Mouse (Mus musculus): Measurements from ENCODE around the gene Vps45. TPM values are rescaled to one million over a fixed set of nuclear protein-coding genes. Genes with fewer than 3 reads are reported as not detected.

Gene Vps45
- polyA plus RNA-seq, 1 experiment, result 7.5 TPM

DNA sequence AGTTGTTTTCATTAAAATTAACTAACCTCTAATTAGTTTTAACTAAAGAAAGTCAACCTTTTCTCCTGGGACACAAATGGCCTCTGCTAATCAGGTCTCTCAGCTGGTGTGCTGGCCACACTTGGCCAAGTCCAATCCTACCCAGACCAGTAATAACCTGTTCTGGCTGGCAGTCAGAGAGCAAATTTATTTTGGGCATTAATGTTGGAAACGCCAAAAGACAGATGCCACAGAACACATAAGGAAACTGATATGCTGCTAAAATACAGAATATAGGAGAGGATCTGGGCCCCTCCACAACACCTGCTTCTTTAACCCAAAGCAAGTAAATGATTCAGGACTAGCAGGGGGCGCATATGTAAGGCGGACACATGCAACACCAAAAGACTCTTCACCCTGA is 28.9 kb downstream of the Vps45 start:
- WGBS, result 96% methylated on average over 3 of the region's 3 CpGs
- H3K27ac ChIP-seq (ENCODE audit: control insufficient read depth, insufficient read depth, low read length), result no peak overlapping the region
- TF ChIP-seq CTCF (IDR thresholded peaks at IDR 0.05; ENCODE audit: borderline replicate concordance, control insufficient read depth, extremely low read depth, insufficient read depth, low read length, poor library complexity) (no peak), POLR2A (IDR thresholded peaks at IDR 0.05; ENCODE audit: control insufficient read depth, extremely low read depth, insufficient read depth, low read length, poor library complexity) (no peak)
- no peaks in the 10 kb centered on the region for H3K36me3 ChIP-seq (ENCODE audit: control insufficient read depth, insufficient read depth, low read length)
- H3K27me3 ChIP-seq (ENCODE audit: control insufficient read depth, insufficient read depth, low read length), result no peaks in the 10 kb centered on the region
- no peak for DNase-seq
- H3K4me3 ChIP-seq (ENCODE audit: control insufficient read depth, insufficient read depth, low read length), result no peak overlapping the region
- peaks cover 14% of the 10 kb centered on the region for H3K4me1 ChIP-seq (replicated peaks; ENCODE audit: control insufficient read depth, insufficient read depth, low read length)

DNA sequence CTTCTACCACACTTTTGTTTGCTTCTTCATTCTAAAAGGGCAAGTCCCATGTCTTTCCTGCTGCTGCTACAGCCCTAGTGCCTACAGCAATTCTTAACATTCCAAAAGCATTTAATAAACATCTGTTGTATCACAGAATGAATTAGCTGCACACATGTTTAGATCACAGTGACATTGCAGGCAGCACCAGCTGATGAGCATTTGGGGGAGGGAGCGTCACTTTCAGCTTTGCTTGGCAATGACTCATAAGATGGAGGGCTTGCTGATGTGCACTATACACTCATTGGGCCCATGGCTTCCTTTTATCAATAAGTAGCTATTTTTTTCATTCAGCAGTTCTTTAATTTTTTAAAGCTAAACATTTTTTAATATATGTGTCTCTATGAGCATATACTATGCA is 30.4 kb downstream of the Vps45 start:
- DNase-seq, result no peak
- Histone ChIP-seq H3K27me3 (ENCODE audit: control insufficient read depth, insufficient read depth, low read length) (no peaks in the 10 kb centered on the region), H3K36me3 (ENCODE audit: control insufficient read depth, insufficient read depth, low read length) (no peaks in the 10 kb centered on the region), H3K27ac (ENCODE audit: control insufficient read depth, insufficient read depth, low read length) (no peak overlapping the region), H3K4me3 (ENCODE audit: control insufficient read depth, insufficient read depth, low read length) (no peak overlapping the region), H3K4me1 (replicated peaks; ENCODE audit: control insufficient read depth, insufficient read depth, low read length) (peaks cover 10% of the 10 kb centered on the region)
- TF ChIP-seq POLR2A (IDR thresholded peaks at IDR 0.05; ENCODE audit: control insufficient read depth, extremely low read depth, insufficient read depth, low read length, poor library complexity) (no peak), CTCF (IDR thresholded peaks at IDR 0.05; ENCODE audit: borderline replicate concordance, control insufficient read depth, extremely low read depth, insufficient read depth, low read length, poor library complexity) (no peak)
- WGBS, result 95% methylated on average over 1 of the region's 1 CpGs

DNA sequence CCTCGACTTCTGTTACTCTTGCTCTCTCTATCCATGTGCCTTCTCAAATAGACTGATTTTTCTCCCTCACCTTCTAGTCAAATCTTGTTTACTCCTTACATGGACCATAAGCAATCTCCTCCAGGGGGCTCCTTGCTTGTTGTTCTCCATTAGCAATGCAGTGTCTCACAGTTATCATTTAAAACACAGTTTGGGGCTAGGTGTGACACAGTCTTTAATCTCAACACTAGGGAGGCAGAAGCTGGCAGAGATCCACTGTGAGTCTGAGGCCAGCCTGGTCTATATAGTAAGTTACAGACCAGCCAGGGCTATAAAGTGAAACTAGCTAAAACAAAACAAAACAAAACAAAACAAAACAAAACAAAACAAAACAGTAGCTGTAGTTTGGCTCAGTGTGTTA is 31.1 kb downstream of the Vps45 start:
- DNase-seq, result no peak
- H3K27ac ChIP-seq (ENCODE audit: control insufficient read depth, insufficient read depth, low read length), result no peak overlapping the region
- WGBS, result 95% methylated on average over 1 of the region's 1 CpGs
- TF ChIP-seq POLR2A (IDR thresholded peaks at IDR 0.05; ENCODE audit: control insufficient read depth, extremely low read depth, insufficient read depth, low read length, poor library complexity), result no peak
- no peak for TF ChIP-seq CTCF (IDR thresholded peaks at IDR 0.05; ENCODE audit: borderline replicate concordance, control insufficient read depth, extremely low read depth, insufficient read depth, low read length, poor library complexity)
- no peaks in the 10 kb centered on the region for H3K36me3 ChIP-seq (ENCODE audit: control insufficient read depth, insufficient read depth, low read length)
- H3K27me3 ChIP-seq (ENCODE audit: control insufficient read depth, insufficient read depth, low read length), result no peaks in the 10 kb centered on the region
- no peak overlapping the region for H3K4me3 ChIP-seq (ENCODE audit: control insufficient read depth, insufficient read depth, low read length)
- peaks cover 8% of the 10 kb centered on the region for H3K4me1 ChIP-seq (replicated peaks; ENCODE audit: control insufficient read depth, insufficient read depth, low read length)

DNA sequence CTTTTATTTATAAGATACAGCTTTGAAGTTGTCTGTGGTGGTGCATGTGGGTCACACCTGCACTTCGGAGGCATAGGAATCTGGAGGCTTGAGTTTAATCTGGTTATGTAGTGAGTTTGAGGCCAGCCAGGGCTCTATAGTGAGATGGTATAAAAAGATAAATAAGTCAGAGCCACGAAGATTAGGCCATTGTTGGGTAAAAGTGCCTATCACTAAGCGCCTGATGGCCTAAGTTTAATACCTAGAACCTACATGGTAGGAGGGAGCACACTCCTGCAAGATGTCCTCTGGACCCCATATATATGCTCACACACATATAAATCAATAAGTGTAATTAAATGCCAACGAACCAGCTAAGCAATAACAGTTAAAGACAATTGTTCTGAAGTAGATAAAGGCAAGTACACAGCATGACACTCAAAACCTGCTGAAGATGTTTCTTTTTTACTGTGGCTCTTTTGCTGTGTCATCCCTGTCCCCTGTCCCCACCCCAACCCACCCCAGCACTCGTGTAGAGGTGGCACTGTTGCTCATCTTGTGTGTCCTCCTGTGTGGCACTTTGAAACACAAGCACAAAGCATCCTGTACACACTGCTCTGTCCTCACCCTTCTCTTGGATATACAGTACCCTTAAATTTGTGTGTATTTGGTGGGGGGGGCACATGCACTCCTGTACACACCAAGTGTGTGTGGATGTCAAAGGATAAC is 36.7 kb downstream of the Vps45 start:
- 47% methylated on average over 5 of the region's 5 CpGs for WGBS
- no peak for DNase-seq
- peaks cover 7% of the 10 kb centered on the region; the same call in 1 of the 2 replicates for H3K4me1 ChIP-seq (replicated peaks; ENCODE audit: control insufficient read depth, insufficient read depth, low read length)
- TF ChIP-seq POLR2A (IDR thresholded peaks at IDR 0.05; ENCODE audit: control insufficient read depth, extremely low read depth, insufficient read depth, low read length, poor library complexity) (no peak), CTCF (IDR thresholded peaks at IDR 0.05; ENCODE audit: borderline replicate concordance, control insufficient read depth, extremely low read depth, insufficient read depth, low read length, poor library complexity) (no peak)
- peak overlapping the region; percentile 24; the same call in 1 of the 2 replicates for H3K27ac ChIP-seq (ENCODE audit: control insufficient read depth, insufficient read depth, low read length)
- H3K4me3 ChIP-seq (ENCODE audit: control insufficient read depth, insufficient read depth, low read length), result no peak overlapping the region
- no peaks in the 10 kb centered on the region for H3K36me3 ChIP-seq (ENCODE audit: control insufficient read depth, insufficient read depth, low read length)
- H3K27me3 ChIP-seq (ENCODE audit: control insufficient read depth, insufficient read depth, low read length), result no peaks in the 10 kb centered on the region

DNA sequence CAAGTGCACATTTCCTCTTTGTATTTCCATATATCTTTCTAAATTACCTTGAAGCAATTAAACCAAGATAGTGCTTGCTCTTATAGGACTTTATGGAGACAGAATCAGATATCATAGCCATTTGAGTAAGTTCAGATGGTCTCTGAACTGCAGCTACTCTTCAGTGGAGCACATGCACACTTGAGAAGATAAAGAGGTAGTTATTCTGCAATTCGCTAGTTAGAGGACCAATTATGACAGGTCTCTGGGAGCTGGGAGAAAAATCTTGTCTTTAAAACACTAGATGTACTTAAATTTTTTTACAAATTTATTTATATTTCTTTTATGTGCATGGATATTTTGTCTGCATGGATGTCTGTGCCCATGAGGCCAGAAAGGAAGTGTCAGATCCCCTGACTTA is 37.5 kb downstream of the Vps45 start:
- Histone ChIP-seq H3K27me3 (ENCODE audit: control insufficient read depth, insufficient read depth, low read length) (no peaks in the 10 kb centered on the region), H3K4me3 (ENCODE audit: control insufficient read depth, insufficient read depth, low read length) (no peak overlapping the region), H3K4me1 (replicated peaks; ENCODE audit: control insufficient read depth, insufficient read depth, low read length) (peaks cover 7% of the 10 kb centered on the region; the same call in 1 of the 2 replicates), H3K36me3 (ENCODE audit: control insufficient read depth, insufficient read depth, low read length) (no peaks in the 10 kb centered on the region), H3K27ac (ENCODE audit: control insufficient read depth, insufficient read depth, low read length) (peak overlapping the region; percentile 69; the same call in 1 of the 2 replicates)
- no peak for DNase-seq
- 91% methylated on average over 1 of the region's 1 CpGs for WGBS
- TF ChIP-seq CTCF (IDR thresholded peaks at IDR 0.05; ENCODE audit: borderline replicate concordance, control insufficient read depth, extremely low read depth, insufficient read depth, low read length, poor library complexity), result no peak
- TF ChIP-seq POLR2A (IDR thresholded peaks at IDR 0.05; ENCODE audit: control insufficient read depth, extremely low read depth, insufficient read depth, low read length, poor library complexity), result no peak

DNA sequence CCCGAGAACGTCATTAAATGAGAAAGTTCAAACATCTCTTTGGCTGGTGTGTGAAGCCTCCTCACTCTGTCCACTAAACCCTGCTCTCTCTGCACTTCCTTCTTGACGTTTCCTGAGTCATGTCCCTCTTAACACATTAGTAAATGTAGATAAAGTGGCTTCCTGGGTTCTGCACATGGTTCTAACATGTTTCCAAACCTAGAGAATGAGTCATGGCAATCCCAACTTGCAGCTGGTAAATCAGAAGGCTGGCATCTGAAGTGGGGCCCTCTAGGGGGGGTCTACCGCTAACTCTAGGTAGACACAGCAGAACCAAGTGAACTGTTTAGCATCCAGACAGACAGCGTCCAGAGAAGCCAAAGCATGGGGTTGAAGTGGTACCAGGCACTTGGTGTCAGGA is 40.8 kb downstream of the Vps45 start:
- no peak overlapping the region for H3K4me3 ChIP-seq (ENCODE audit: control insufficient read depth, insufficient read depth, low read length)
- H3K36me3 ChIP-seq (ENCODE audit: control insufficient read depth, insufficient read depth, low read length), result no peaks in the 10 kb centered on the region
- WGBS, result 74% methylated on average over 5 of the region's 5 CpGs
- H3K4me1 ChIP-seq (replicated peaks; ENCODE audit: control insufficient read depth, insufficient read depth, low read length), result peaks cover 9% of the 10 kb centered on the region
- TF ChIP-seq CTCF (IDR thresholded peaks at IDR 0.05; ENCODE audit: borderline replicate concordance, control insufficient read depth, extremely low read depth, insufficient read depth, low read length, poor library complexity), result no peak
- TF ChIP-seq POLR2A (IDR thresholded peaks at IDR 0.05; ENCODE audit: control insufficient read depth, extremely low read depth, insufficient read depth, low read length, poor library complexity), result no peak
- no peak overlapping the region for H3K27ac ChIP-seq (ENCODE audit: control insufficient read depth, insufficient read depth, low read length)
- no peaks in the 10 kb centered on the region for H3K27me3 ChIP-seq (ENCODE audit: control insufficient read depth, insufficient read depth, low read length)
- no peak for DNase-seq

All from thymus, adult 2 months (tissue).